ENCODE assay signal across 1 mouse cellular context in the genomic region with DNA sequence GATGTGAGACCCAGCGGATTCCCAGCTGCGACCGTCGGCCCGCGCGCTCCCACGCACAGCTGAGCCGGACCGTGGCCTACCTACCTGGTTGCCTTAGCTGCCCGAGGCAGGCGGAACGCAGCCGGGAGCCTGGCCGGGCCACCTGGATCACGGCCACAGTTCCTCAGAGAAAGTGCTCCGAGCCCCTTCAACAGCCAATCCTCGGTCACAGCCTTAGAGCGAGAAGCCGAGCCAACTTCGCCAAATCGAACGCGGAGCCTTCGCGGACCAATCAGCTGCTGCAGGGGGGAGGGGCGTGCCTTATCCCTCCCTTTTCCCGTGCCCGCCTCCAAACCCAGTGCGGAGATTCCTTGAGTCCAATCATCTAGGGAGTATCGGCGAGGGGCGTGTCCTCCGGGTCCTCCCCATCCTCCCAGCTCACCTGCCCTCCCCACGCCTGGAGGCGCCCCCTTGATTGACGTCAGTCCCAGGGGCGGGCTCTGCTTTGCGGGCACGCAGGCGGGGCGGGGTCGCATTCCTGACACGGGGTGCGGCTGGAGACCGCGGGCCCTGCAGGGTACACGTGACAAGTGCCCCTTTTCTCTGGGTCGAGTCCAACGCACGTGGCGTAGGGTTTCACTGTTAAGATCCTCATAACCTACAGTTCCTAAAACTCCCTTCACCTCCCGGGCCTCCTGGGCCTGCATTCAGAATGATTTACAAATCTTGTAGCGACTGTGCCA.
TF ChIP-seq lines count a peak whose summit lies in the region.

A gene (minus strand): TSS at position 273 of the 722 bp plus-strand sequence.

TF ChIP-seq in myocyte, 11 proteins besides CTCF, POLR2A, EP300 and RAD21 (continued from another document):
- TF ChIP-seq TCF3 (IDR thresholded peaks at IDR 0.05; ENCODE audit: insufficient read length, low read depth) = no peak
- TF ChIP-seq USF1 (IDR thresholded peaks at IDR 0.05; ENCODE audit: low read depth) = peak; percentile 50
- peak; percentile 62 for TF ChIP-seq SRF (IDR thresholded peaks at IDR 0.05; ENCODE audit: control insufficient read depth, insufficient read length, low read depth)
